Mouse (Mus musculus): ENCODE measurements around the gene Acacb.

Gene Acacb

GRCm38 (mm10) chr5:114264791-114265190, 118.5 kb downstream of the Acacb start:
- DNase-seq (ENCODE audit: extremely low read depth, low read depth), result no peak

- DNase-seq (ENCODE audit: extremely low read depth, low read depth), result peak; percentile 33
Observed at GRCm38 (mm10) chr5:114268646-114269045, 122.3 kb downstream of the Acacb start.

- DNase-seq (ENCODE audit: extremely low read depth, low read depth), result no peak
Observed at GRCm38 (mm10) chr5:114269499-114269898, 123.2 kb downstream of the Acacb start.

GRCm38 (mm10) chr5:114269984-114270383, 123.6 kb downstream of the Acacb start:
- no peak for DNase-seq (ENCODE audit: extremely low read depth, low read depth)

GRCm38 (mm10) chr5:114273693-114274402, 127.5 kb downstream of the Acacb start, which contains the start of gene Foxn4:
TSS of gene Foxn4 (minus strand) at chr5:114273807.
- DNase-seq (ENCODE audit: extremely low read depth, low read depth), result no peak

- no peak for DNase-seq (ENCODE audit: extremely low read depth, low read depth)
Observed at GRCm38 (mm10) chr5:114275339-114275738, 129.0 kb downstream of the Acacb start.

- no peak for DNase-seq (ENCODE audit: extremely low read depth, low read depth)
Observed at GRCm38 (mm10) chr5:114275991-114276390, 129.7 kb downstream of the Acacb start.

GRCm38 (mm10) chr5:114279382-114280143, 133.2 kb downstream of the Acacb start:
- DNase-seq (ENCODE audit: extremely low read depth, low read depth), result no peak

- DNase-seq (ENCODE audit: extremely low read depth, low read depth), result no peak
Observed at GRCm38 (mm10) chr5:114282346-114282745, 136.0 kb downstream of the Acacb start.

GRCm38 (mm10) chr5:114284604-114285397, 138.5 kb downstream of the Acacb start:
- no peak for DNase-seq (ENCODE audit: extremely low read depth, low read depth)

- no peak for DNase-seq (ENCODE audit: extremely low read depth, low read depth)
Observed at GRCm38 (mm10) chr5:114285398-114285700, 139.0 kb downstream of the Acacb start.

- no peak for DNase-seq (ENCODE audit: extremely low read depth, low read depth)
Observed at GRCm38 (mm10) chr5:114286102-114286501, 139.8 kb downstream of the Acacb start.

GRCm38 (mm10) chr5:114286872-114287571, 140.7 kb downstream of the Acacb start:
- DNase-seq (ENCODE audit: extremely low read depth, low read depth), result no peak

GRCm38 (mm10) chr5:114288396-114288795, 142.1 kb downstream of the Acacb start:
- no peak for DNase-seq (ENCODE audit: extremely low read depth, low read depth)

- no peak for DNase-seq (ENCODE audit: extremely low read depth, low read depth)
Observed at GRCm38 (mm10) chr5:114288874-114289273, 142.5 kb downstream of the Acacb start, which contains the start of gene Myo1h. TSS of gene Myo1h (plus strand) at chr5:114289166.

- no peak for DNase-seq (ENCODE audit: extremely low read depth, low read depth)
Observed at GRCm38 (mm10) chr5:114290004-114290403, 143.7 kb downstream of the Acacb start.

- DNase-seq (ENCODE audit: extremely low read depth, low read depth), result peak; percentile 56
Observed at GRCm38 (mm10) chr5:114296693-114297631, 150.6 kb downstream of the Acacb start.

GRCm38 (mm10) chr5:114298212-114298894, 152.0 kb downstream of the Acacb start:
- DNase-seq (ENCODE audit: extremely low read depth, low read depth), result no peak

GRCm38 (mm10) chr5:114299156-114299855, 153.0 kb downstream of the Acacb start:
- DNase-seq (ENCODE audit: extremely low read depth, low read depth), result no peak

All from MEL-GATA-1-ER (cell line).